ENCODE assay signal across 9 mouse cellular contexts in genomic region chr1:157425741-157426427, GRCm38 (mm10). TPM values are rescaled to one million over a fixed set of nuclear protein-coding genes. Genes with fewer than 3 reads are reported as not detected.
DNase-seq lines count a peak whose midpoint lies in the region; ATAC-seq lines count a peak whose summit lies in the region.
"Had no signal": no experiment of that assay in that cellular context is flagged by ENCODE, and none has a peak within 500 bp of the region (broad histone marks: within the 10 kb centered on the region; RNA-seq: fewer than 3 reads in every experiment).

No protein-coding gene starts in this region.

- no peak overlapping the region for H3K4me3 ChIP-seq in forebrain, embryonic 12.5 days (replicated peaks)
- H3K4me3 ChIP-seq in forebrain, embryonic 11.5 days (ENCODE audit: low read depth, low read length), result no peak overlapping the region
- no peak overlapping the region for H3K4me3 ChIP-seq in neural tube, embryonic 11.5 days (ENCODE audit: low read depth, low read length)
- no peak overlapping the region for H3K4me3 ChIP-seq in intestine, embryonic 16.5 days (ENCODE audit: low read length)
- H3K4me3 ChIP-seq in neural tube, embryonic 14.5 days (ENCODE audit: low read depth, low read length), result no peak overlapping the region
- H3K4me3 ChIP-seq: embryonic facial prominence, embryonic 12.5 days had no signal

- H3K36me3 ChIP-seq in forebrain, embryonic 12.5 days (replicated peaks), result no peaks in the 10 kb centered on the region
- H3K36me3 ChIP-seq in forebrain, embryonic 11.5 days (ENCODE audit: control insufficient read depth, insufficient read depth, low read length), result no peaks in the 10 kb centered on the region
- no peaks in the 10 kb centered on the region for H3K36me3 ChIP-seq in neural tube, embryonic 11.5 days (ENCODE audit: control insufficient read depth, insufficient read depth, low read length)
- no peaks in the 10 kb centered on the region for H3K36me3 ChIP-seq in intestine, embryonic 16.5 days (ENCODE audit: control insufficient read depth, insufficient read depth, low read length)
- no peaks in the 10 kb centered on the region for H3K36me3 ChIP-seq in neural tube, embryonic 14.5 days (ENCODE audit: control insufficient read depth, insufficient read depth, low read length)
- H3K36me3 ChIP-seq: embryonic facial prominence, embryonic 12.5 days had no signal

- 60% methylated on average over 8 of the region's 8 CpGs for WGBS in forebrain, embryonic 12.5 days
- WGBS in forebrain, embryonic 11.5 days, result 79% methylated on average over 8 of the region's 8 CpGs
- 66% methylated on average over 8 of the region's 8 CpGs for WGBS in neural tube, embryonic 11.5 days
- 31% methylated on average over 8 of the region's 8 CpGs for WGBS in intestine, embryonic 16.5 days
- 20% methylated on average over 8 of the region's 8 CpGs for WGBS in neural tube, embryonic 14.5 days

- H3K9ac ChIP-seq in forebrain, embryonic 12.5 days, result no peak overlapping the region
- no peak overlapping the region for H3K9ac ChIP-seq in forebrain, embryonic 11.5 days (ENCODE audit: low read length)
- H3K9ac ChIP-seq in neural tube, embryonic 11.5 days (ENCODE audit: low read length), result no peak overlapping the region
- H3K9ac ChIP-seq in intestine, embryonic 16.5 days (ENCODE audit: low read depth, low read length), result no peak overlapping the region
- H3K9ac ChIP-seq in neural tube, embryonic 14.5 days (replicated peaks; ENCODE audit: low read depth, low read length), result no peak overlapping the region
- H3K9ac ChIP-seq: embryonic facial prominence, embryonic 12.5 days had no signal

- intact Hi-C loops in left cerebral cortex, postnatal 10 days (cut with DNase I), result no loop called here

- ATAC-seq in forebrain, embryonic 12.5 days (ENCODE audit: low FRiP score), result peak; percentile 46; the same call in 1 of the 2 replicates
- no peak for ATAC-seq in forebrain, embryonic 11.5 days (replicated peaks; ENCODE audit: low FRiP score)
- no peak for ATAC-seq in neural tube, embryonic 11.5 days (ENCODE audit: insufficient read depth, low FRiP score, low TSS enrichment)
- ATAC-seq in intestine, embryonic 16.5 days, result 0 out of 2 replicates have a peak, but pooled peaks have one; percentile 31
- ATAC-seq in neural tube, embryonic 14.5 days (ENCODE audit: low read depth), result peak; percentile 82

- no peaks in the 10 kb centered on the region for H3K27me3 ChIP-seq in forebrain, embryonic 12.5 days
- no peaks in the 10 kb centered on the region for H3K27me3 ChIP-seq in forebrain, embryonic 11.5 days (ENCODE audit: control insufficient read depth, insufficient read depth, low read length)
- H3K27me3 ChIP-seq in neural tube, embryonic 11.5 days (ENCODE audit: control insufficient read depth, insufficient read depth, low read length), result no peaks in the 10 kb centered on the region
- no peaks in the 10 kb centered on the region for H3K27me3 ChIP-seq in intestine, embryonic 16.5 days (replicated peaks; ENCODE audit: control insufficient read depth, insufficient read depth, low read length)
- H3K27me3 ChIP-seq in neural tube, embryonic 14.5 days (ENCODE audit: control insufficient read depth, insufficient read depth, low read length), result no peaks in the 10 kb centered on the region
- H3K27me3 ChIP-seq: embryonic facial prominence, embryonic 12.5 days had no signal

- H3K27ac ChIP-seq in forebrain, embryonic 12.5 days, result no peak overlapping the region
- H3K27ac ChIP-seq in forebrain, embryonic 11.5 days (ENCODE audit: low read depth, low read length), result no peak overlapping the region
- H3K27ac ChIP-seq in neural tube, embryonic 11.5 days (ENCODE audit: low read depth, low read length), result 0 out of 2 replicates have a peak overlapping the region, but pooled peaks have one; percentile 3
- H3K27ac ChIP-seq in intestine, embryonic 16.5 days (ENCODE audit: low read length), result no peak overlapping the region
- H3K27ac ChIP-seq in neural tube, embryonic 14.5 days (ENCODE audit: low read depth, low read length), result no peak overlapping the region
- H3K27ac ChIP-seq: embryonic facial prominence, embryonic 12.5 days had no signal

- DNase-seq in forebrain, embryonic 11.5 days (ENCODE audit: low spot score), result no peak
- no peak for DNase-seq in neural tube, embryonic 11.5 days (ENCODE audit: low spot score)
- DNase-seq in neural tube, embryonic 10.5 days (ENCODE audit: extremely low spot score, low spot score), result no peak
- DNase-seq in left cerebral cortex, postnatal 10 days (ENCODE audit: extremely low spot score in 1 of 2, low spot score in 2 of 2), result no peak
- no peak for DNase-seq in thymus, postnatal 4 days

- H3K9me3 ChIP-seq in forebrain, embryonic 12.5 days, result no peaks in the 10 kb centered on the region
- H3K9me3 ChIP-seq in forebrain, embryonic 11.5 days (ENCODE audit: control insufficient read depth, low read length), result no peaks in the 10 kb centered on the region
- H3K9me3 ChIP-seq in neural tube, embryonic 11.5 days (ENCODE audit: control insufficient read depth, low read length), result no peaks in the 10 kb centered on the region
- H3K9me3 ChIP-seq in intestine, embryonic 16.5 days (ENCODE audit: control insufficient read depth, low read length), result no peaks in the 10 kb centered on the region
- H3K9me3 ChIP-seq in neural tube, embryonic 14.5 days (ENCODE audit: control insufficient read depth, low read length), result no peaks in the 10 kb centered on the region
- H3K9me3 ChIP-seq: embryonic facial prominence, embryonic 12.5 days had no signal

- peaks cover 4% of the 10 kb centered on the region for H3K4me1 ChIP-seq in forebrain, embryonic 12.5 days
- no peaks in the 10 kb centered on the region for H3K4me1 ChIP-seq in forebrain, embryonic 11.5 days (replicated peaks; ENCODE audit: control insufficient read depth, insufficient read depth, low read length)
- no peaks in the 10 kb centered on the region for H3K4me1 ChIP-seq in neural tube, embryonic 11.5 days (ENCODE audit: control insufficient read depth, insufficient read depth, low read length)
- H3K4me1 ChIP-seq in intestine, embryonic 16.5 days (ENCODE audit: control insufficient read depth, insufficient read depth, low read length), result no peaks in the 10 kb centered on the region
- H3K4me1 ChIP-seq in neural tube, embryonic 14.5 days (ENCODE audit: control insufficient read depth, insufficient read depth, low read length), result no peaks in the 10 kb centered on the region
- H3K4me1 ChIP-seq: embryonic facial prominence, embryonic 12.5 days had no signal

- no peak overlapping the region for H3K4me2 ChIP-seq in forebrain, embryonic 12.5 days
- no peak overlapping the region for H3K4me2 ChIP-seq in forebrain, embryonic 11.5 days (ENCODE audit: low read depth, low read length, severe bottlenecking)
- H3K4me2 ChIP-seq in neural tube, embryonic 11.5 days (ENCODE audit: low read depth), result no peak overlapping the region
- H3K4me2 ChIP-seq in intestine, embryonic 16.5 days (ENCODE audit: low read depth, low read length), result no peak overlapping the region
- H3K4me2 ChIP-seq in neural tube, embryonic 14.5 days (ENCODE audit: low read depth, low read length), result no peak overlapping the region
- H3K4me2 ChIP-seq: embryonic facial prominence, embryonic 12.5 days had no signal

RNA-seq across cellular contexts. Expression of gene Rasal2, which starts 13.5 kb away (rescaled TPM):
- 25.8 and 28.9 TPM in 2 replicates for polyA plus RNA-seq in forebrain, embryonic 12.5 days (2016; fragmentation: Nextera tagmentation; extraction: Ambion mirVana)
- polyA plus RNA-seq in forebrain, embryonic 11.5 days (2014; fragmentation: Nextera tagmentation; extraction: Ambion mirVana), result 15.4 and 19.4 TPM in 2 replicates
- polyA plus RNA-seq in neural tube, embryonic 11.5 days (2014; fragmentation: Nextera tagmentation; extraction: Ambion mirVana), result 18.1 and 19.8 TPM in 2 replicates
- 4.0 TPM in 2 replicates for polyA plus RNA-seq in intestine, embryonic 16.5 days (2015; fragmentation: Nextera tagmentation; extraction: Ambion mirVana)
- polyA plus RNA-seq in neural tube, embryonic 14.5 days (2014; fragmentation: Nextera tagmentation; extraction: Ambion mirVana), result 36.6 and 46.4 TPM in 2 replicates
- total RNA-seq in left cerebral cortex, postnatal 10 days (2021), result 10 to 100 TPM; 55.1 to 56.2 TPM

RNA-seq across cellular contexts. Expression of gene Cryzl2, which starts 32.5 kb away (rescaled TPM):
- 6.7 and 8.3 TPM in 2 replicates for polyA plus RNA-seq in forebrain, embryonic 12.5 days (2016; fragmentation: Nextera tagmentation; extraction: Ambion mirVana)
- 8.4 and 9.4 TPM in 2 replicates for polyA plus RNA-seq in forebrain, embryonic 11.5 days (2014; fragmentation: Nextera tagmentation; extraction: Ambion mirVana)
- 7.4 and 7.5 TPM in 2 replicates for polyA plus RNA-seq in neural tube, embryonic 11.5 days (2014; fragmentation: Nextera tagmentation; extraction: Ambion mirVana)
- polyA plus RNA-seq in intestine, embryonic 16.5 days (2015; fragmentation: Nextera tagmentation; extraction: Ambion mirVana), result 12.7 and 13.1 TPM in 2 replicates
- polyA plus RNA-seq in neural tube, embryonic 14.5 days (2014; fragmentation: Nextera tagmentation; extraction: Ambion mirVana), result 6.2 and 8.2 TPM in 2 replicates
- 1 to 10 TPM; 3.3 to 3.9 TPM for total RNA-seq in left cerebral cortex, postnatal 10 days (2021)

Comparison
In these comparisons a context has a peak if more than half of its experiments do, and no peak if none do; other contexts are left out.
1. ATAC-seq: peak in forebrain, embryonic 12.5 days (single experiment), intestine, embryonic 16.5 days (single experiment) and neural tube, embryonic 14.5 days (single experiment); none in forebrain, embryonic 11.5 days (single experiment) and neural tube, embryonic 11.5 days (single experiment).